Mouse (Mus musculus) hindbrain, embryonic 14.5 days (tissue): ENCODE results near the gene Bcor. TPM values are rescaled to one million over a fixed set of nuclear protein-coding genes. Genes with fewer than 3 reads are reported as not detected.

Experiments
- ATAC-seq: fragments of 200-750 bp; cut with Nextera tagmentation; 2 replicates; pipeline ENCODE4 v1.8.0; 2017; ENCODE audit warnings: moderate number of reproducible peaks, mild to moderate bottlenecking, moderate TSS enrichment, moderate library complexity; ENCODE audit not compliant: low FRiP score
- DNase-seq: peaks from one replicate; pipeline ENCODE4 v3.0.0-alpha.2; 2015; ENCODE audit warnings: low spot score
- H3K27ac ChIP-seq: fragments of 300-500 bp; sonication (generic); 2 replicates; pipeline ENCODE4 v1.5.1; 2014; ENCODE audit warnings: mild to moderate bottlenecking, moderate library complexity
- H3K27me3 ChIP-seq: fragments of 300-500 bp; sonication (generic); 2 replicates; pipeline ENCODE4 v1.6.1; 2014; ENCODE audit warnings: mild to moderate bottlenecking, low read length, mixed read lengths; ENCODE audit not compliant: control insufficient read depth, insufficient read depth
- H3K36me3 ChIP-seq: fragments of 300-500 bp; sonication (generic); replicated peaks from 2 replicates; pipeline ENCODE4 v1.6.1; 2014; ENCODE audit not compliant: control insufficient read depth, insufficient read depth
- H3K4me1 ChIP-seq: fragments of 300-500 bp; sonication (generic); replicated peaks from 2 replicates; pipeline ENCODE4 v1.6.1; 2014; ENCODE audit warnings: antibody characterized with exemption, low read length, mixed read lengths; ENCODE audit not compliant: control insufficient read depth, insufficient read depth
- H3K4me2 ChIP-seq: fragments of 300-500 bp; sonication (generic); replicated peaks from 2 replicates; pipeline ENCODE4 v1.6.1; 2014; ENCODE audit warnings: mild to moderate bottlenecking, moderate library complexity
- H3K4me3 ChIP-seq: fragments of 300-500 bp; sonication (generic); replicated peaks from 2 replicates; pipeline ENCODE4 v1.5.1; 2014; ENCODE audit warnings: mild to moderate bottlenecking, low read length
- H3K9ac ChIP-seq: fragments of 300-500 bp; sonication (generic); 2 replicates; pipeline ENCODE4 v1.6.1; 2014
- H3K9me3 ChIP-seq: fragments of 300-500 bp; sonication (generic); 2 replicates; pipeline ENCODE4 v1.6.1; 2016; ENCODE audit warnings: low read length; ENCODE audit not compliant: control insufficient read depth
- WGBS: fragments of 180-500 bp; shearing (Covaris S2); extraction: QIAGEN DNeasy Blood & Tissue Kit; methylation state at CpG from one replicate; pipeline ENCODE4 v1.1.7; 2014; 5-methylcytosine and 5-hydroxymethylcytosine counted together
- polyA plus RNA-seq: library from polyadenylated mRNA; unstranded; fragments of >200 nt; fragmentation: Nextera tagmentation; extraction: Ambion mirVana; gene quantifications from 2 replicates; pipeline ENCODE4 v1.2.1, GENCODE M21; 2014

Bcor gene
- polyA plus RNA-seq, 1 experiment from 2014 or later: 17.5 TPM

- H3K27me3 ChIP-seq: peaks cover 82% of the 10 kb centered on the region
- no peaks in the 10 kb centered on the region for H3K9me3 ChIP-seq
- no peak overlapping the region for H3K9ac ChIP-seq
- no peaks in the 10 kb centered on the region for H3K36me3 ChIP-seq
- DNase-seq (no peak), ATAC-seq (no peak)
- 0 out of 2 replicates have a peak overlapping the region, but pooled peaks have one; percentile 17 for H3K4me2 ChIP-seq
- H3K4me1 ChIP-seq: peaks cover 12% of the 10 kb centered on the region
- no peak overlapping the region for H3K27ac ChIP-seq
- WGBS: 13% methylated on average over 31 of the region's 31 CpGs
- H3K4me3 ChIP-seq: no peak overlapping the region
Observed at GRCm38 (mm10) chrX:12153141-12154095, 6.7 kb downstream of the Bcor start.

GRCm38 (mm10) chrX:12151996-12152904, 7.9 kb downstream of the Bcor start:
- ATAC-seq (no peak), DNase-seq (no peak)
- H3K9me3 ChIP-seq: no peaks in the 10 kb centered on the region
- H3K4me2 ChIP-seq: peak overlapping the region; percentile 52
- WGBS: 19% methylated on average over 37 of the region's 42 CpGs
- peak overlapping the region; percentile 22 for H3K4me3 ChIP-seq
- peaks cover 7% of the 10 kb centered on the region for H3K4me1 ChIP-seq
- peaks cover 71% of the 10 kb centered on the region for H3K27me3 ChIP-seq
- H3K9ac ChIP-seq: peak overlapping the region; percentile 39
- no peak overlapping the region for H3K27ac ChIP-seq
- no peaks in the 10 kb centered on the region for H3K36me3 ChIP-seq

GRCm38 (mm10) chrX:12151269-12151995, 8.7 kb downstream of the Bcor start:
- Histone ChIP-seq H3K4me3 (peak overlapping the region; percentile 22), H3K36me3 (no peaks in the 10 kb centered on the region), H3K4me1 (peaks cover 7% of the 10 kb centered on the region), H3K9me3 (no peaks in the 10 kb centered on the region), H3K9ac (peak overlapping the region; percentile 39), H3K4me2 (peak overlapping the region; percentile 52), H3K27me3 (peaks cover 65% of the 10 kb centered on the region), H3K27ac (peak overlapping the region; percentile 56; the same call in 1 of the 2 replicates)
- no peak for DNase-seq
- WGBS: 3% methylated on average over 43 of the region's 43 CpGs
- peak; percentile 57 for ATAC-seq

GRCm38 (mm10) chrX:12150425-12150824, 9.7 kb downstream of the Bcor start:
- DNase-seq (no peak), ATAC-seq (no peak)
- Histone ChIP-seq H3K4me1 (peaks cover 7% of the 10 kb centered on the region), H3K9ac (no peak overlapping the region), H3K27ac (no peak overlapping the region), H3K27me3 (peaks cover 54% of the 10 kb centered on the region), H3K9me3 (no peaks in the 10 kb centered on the region), H3K36me3 (no peaks in the 10 kb centered on the region), H3K4me3 (no peak overlapping the region), H3K4me2 (peak overlapping the region; percentile 52; the same call in 1 of the 2 replicates)
- WGBS: 18% methylated on average over 6 of the region's 7 CpGs

GRCm38 (mm10) chrX:12146263-12146662, 13.9 kb downstream of the Bcor start:
- H3K36me3 ChIP-seq: no peaks in the 10 kb centered on the region
- H3K27me3 ChIP-seq: peaks cover 31% of the 10 kb centered on the region
- H3K4me1 ChIP-seq: peaks cover 7% of the 10 kb centered on the region; the same call in 1 of the 2 replicates
- no peak overlapping the region for H3K9ac ChIP-seq
- 63% methylated on average over 2 of the region's 2 CpGs for WGBS
- no peak overlapping the region for H3K4me3 ChIP-seq
- no peak overlapping the region for H3K4me2 ChIP-seq
- H3K27ac ChIP-seq: no peak overlapping the region
- H3K9me3 ChIP-seq: no peaks in the 10 kb centered on the region
- ATAC-seq (no peak), DNase-seq (no peak)

GRCm38 (mm10) chrX:12142832-12143231, 17.3 kb downstream of the Bcor start:
- no peaks in the 10 kb centered on the region for H3K36me3 ChIP-seq
- peaks cover 48% of the 10 kb centered on the region for H3K27me3 ChIP-seq
- 67% methylated on average over 5 of the region's 5 CpGs for WGBS
- no peaks in the 10 kb centered on the region for H3K9me3 ChIP-seq
- H3K9ac ChIP-seq: no peak overlapping the region
- H3K27ac ChIP-seq: no peak overlapping the region
- no peak overlapping the region for H3K4me2 ChIP-seq
- H3K4me1 ChIP-seq: peaks cover 10% of the 10 kb centered on the region; the same call in 1 of the 2 replicates
- no peak overlapping the region for H3K4me3 ChIP-seq
- DNase-seq (no peak), ATAC-seq (no peak)

GRCm38 (mm10) chrX:12140086-12140740, 19.9 kb downstream of the Bcor start:
- peak overlapping the region; percentile 36; the same call in 1 of the 2 replicates for H3K9ac ChIP-seq
- peak overlapping the region; percentile 27 for H3K4me3 ChIP-seq
- peaks cover 19% of the 10 kb centered on the region; the same call in 1 of the 2 replicates for H3K4me1 ChIP-seq
- peaks cover 64% of the 10 kb centered on the region for H3K27me3 ChIP-seq
- peak overlapping the region; percentile 59 for H3K4me2 ChIP-seq
- DNase-seq: no peak
- H3K9me3 ChIP-seq: no peaks in the 10 kb centered on the region
- ATAC-seq: no peak
- H3K36me3 ChIP-seq: no peaks in the 10 kb centered on the region
- 2% methylated on average over 43 of the region's 51 CpGs for WGBS
- H3K27ac ChIP-seq: no peak overlapping the region

DNA sequence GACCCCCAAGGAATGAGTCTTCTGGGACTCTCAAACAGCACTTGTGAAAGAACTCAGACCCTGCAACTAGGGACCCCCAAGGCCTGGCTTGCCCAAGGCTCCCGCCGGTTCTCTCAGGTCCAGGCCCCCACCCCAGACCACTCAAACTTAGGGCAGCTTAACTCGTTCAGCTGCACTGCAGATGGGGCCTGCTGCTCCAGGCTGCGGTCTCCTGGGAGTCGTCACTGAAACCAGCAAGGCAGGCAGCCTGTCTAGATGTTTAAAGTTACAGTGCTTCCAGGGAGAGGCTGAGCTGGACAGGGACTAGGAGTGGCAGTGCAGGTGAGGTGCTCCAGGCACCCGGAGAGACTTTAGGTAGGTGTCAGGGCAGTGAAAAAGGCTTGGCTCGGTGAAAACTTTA, 21.9 kb downstream of the Bcor start:
- 13% methylated on average over 7 of the region's 7 CpGs for WGBS
- H3K9ac ChIP-seq: no peak overlapping the region
- H3K4me2 ChIP-seq: no peak overlapping the region
- peaks cover 83% of the 10 kb centered on the region for H3K27me3 ChIP-seq
- H3K36me3 ChIP-seq: no peaks in the 10 kb centered on the region
- no peak for DNase-seq
- no peaks in the 10 kb centered on the region for H3K9me3 ChIP-seq
- ATAC-seq: no peak
- no peak overlapping the region for H3K27ac ChIP-seq
- H3K4me1 ChIP-seq: peaks cover 32% of the 10 kb centered on the region
- H3K4me3 ChIP-seq: no peak overlapping the region
